ENCODE assay signal across 24 mouse cellular contexts in genomic region chr12:77588297-77588696, GRCm38 (mm10).
"Had no signal": no experiment of that assay in that cellular context is flagged by ENCODE, and none has a peak within 500 bp of the region (broad histone marks: within the 10 kb centered on the region; RNA-seq: fewer than 3 reads in every experiment).

No protein-coding gene starts in this region.

- H3K27me3 ChIP-seq: heart, embryonic 12.5 days; hindbrain, embryonic 13.5 days; hindbrain, embryonic 15.5 days; kidney, embryonic 15.5 days; limb, embryonic 12.5 days; liver, embryonic 13.5 days; liver, embryonic 15.5 days had no signal

- DNase-seq: gastrocnemius, postnatal 14 days; gastrocnemius, postnatal 36 days; heart, adult 18-20 months; heart, postnatal 14 days; heart, postnatal 36 days; kidney, adult 11 months; kidney, adult 2 months; kidney, adult 9 months; kidney, postnatal 14 days; kidney, postnatal 36 days; layer of hippocampus, adult 9-11 months; layer of hippocampus, postnatal 36 days; left cerebral cortex, postnatal 4 days; liver; liver, embryonic 13.5 days; liver, postnatal 0 days had no signal

- H3K36me3 ChIP-seq: heart, embryonic 10.5 days; heart, embryonic 12.5 days; hindbrain, embryonic 13.5 days; hindbrain, embryonic 15.5 days; kidney, embryonic 15.5 days; limb, embryonic 12.5 days; liver, embryonic 13.5 days; liver, embryonic 15.5 days had no signal

- H3K4me1 ChIP-seq: heart, embryonic 12.5 days; hindbrain, embryonic 13.5 days; liver, embryonic 13.5 days; liver, embryonic 15.5 days had no signal

- H3K27ac ChIP-seq: heart, embryonic 10.5 days; hindbrain, embryonic 13.5 days; hindbrain, embryonic 15.5 days; kidney, embryonic 15.5 days; kidney, postnatal 0 days; limb, embryonic 12.5 days; liver, embryonic 13.5 days; liver, embryonic 15.5 days had no signal

- H3K4me3 ChIP-seq: heart, embryonic 10.5 days; heart, embryonic 12.5 days; hindbrain, embryonic 13.5 days; hindbrain, embryonic 15.5 days; kidney, embryonic 15.5 days; limb, embryonic 12.5 days; liver, embryonic 13.5 days; liver, embryonic 15.5 days had no signal

- H3K9me3 ChIP-seq: heart, embryonic 10.5 days; heart, embryonic 12.5 days; hindbrain, embryonic 13.5 days; hindbrain, embryonic 15.5 days; kidney, embryonic 15.5 days; limb, embryonic 12.5 days; liver, embryonic 13.5 days; liver, embryonic 15.5 days had no signal
